Mouse (Mus musculus) neutrophil, adult 5-6 weeks (primary cell): ENCODE measurements around the gene Sctr. TPM values are rescaled to one million over a fixed set of nuclear protein-coding genes. Genes with fewer than 3 reads are reported as not detected.

Experiments used
- ATAC-seq: fragments of 151-379, 151-347 bp; 2 replicates; pipeline ENCODE4 v1.8.0; 2017; ENCODE audit warnings: mild to moderate bottlenecking, moderate TSS enrichment; ENCODE audit not compliant: insufficient number of reproducible peaks, poor library complexity, low FRiP score, severe bottlenecking; ENCODE audit errors: extremely low read depth
- total RNA-seq: library from RNA; stranded (forward); fragments of 200-1000 nt; gene quantifications from 2 replicates; pipeline ENCODE4 v1.2.3, GENCODE M21; 2017

The Sctr gene
- total RNA-seq, 1 experiment from 2014 or later = not detected

- ATAC-seq = no peak
Measured at GRCm38 (mm10) chr1:120060687-120061086, 54.0 kb downstream of the Sctr start.

GRCm38 (mm10) chr1:120062231-120062630 is 55.5 kb downstream of the Sctr start:
- ATAC-seq = no peak

GRCm38 (mm10) chr1:120064036-120064682 is 57.5 kb downstream of the Sctr start:
- no peak for ATAC-seq

GRCm38 (mm10) chr1:120066159-120066558 is 59.5 kb downstream of the Sctr start:
- ATAC-seq = no peak

- ATAC-seq = no peak
Measured at GRCm38 (mm10) chr1:120066625-120067024, 59.9 kb downstream of the Sctr start.

- no peak for ATAC-seq
Measured at GRCm38 (mm10) chr1:120069120-120069519, 62.4 kb downstream of the Sctr start.

GRCm38 (mm10) chr1:120070168-120070567 is 63.5 kb downstream of the Sctr start:
- no peak for ATAC-seq

GRCm38 (mm10) chr1:120071133-120071532 is 64.4 kb downstream of the Sctr start:
- no peak for ATAC-seq

GRCm38 (mm10) chr1:120072900-120073299 is 66.2 kb downstream of the Sctr start:
- no peak for ATAC-seq

- no peak for ATAC-seq
Measured at GRCm38 (mm10) chr1:120073519-120074306, 67.0 kb downstream of the Sctr start, which contains the start of gene Tmem37. Tmem37 (minus strand) TSS chr1:120074074.

GRCm38 (mm10) chr1:120074307-120074702 is 67.6 kb downstream of the Sctr start:
- ATAC-seq = no peak

- ATAC-seq = no peak
Measured at GRCm38 (mm10) chr1:120074931-120075330, 68.2 kb downstream of the Sctr start.

GRCm38 (mm10) chr1:120075507-120075906 is 68.8 kb downstream of the Sctr start:
- no peak for ATAC-seq

- no peak for ATAC-seq
Measured at GRCm38 (mm10) chr1:120077746-120078410, 71.2 kb downstream of the Sctr start.

- ATAC-seq = no peak
Measured at GRCm38 (mm10) chr1:120080632-120081031, 73.9 kb downstream of the Sctr start.

- ATAC-seq = no peak
Measured at GRCm38 (mm10) chr1:120082957-120083585, 76.4 kb downstream of the Sctr start.

GRCm38 (mm10) chr1:120083921-120084517 is 77.3 kb downstream of the Sctr start:
- no peak for ATAC-seq

GRCm38 (mm10) chr1:120085696-120086095 is 79.0 kb downstream of the Sctr start:
- no peak for ATAC-seq

- ATAC-seq = no peak
Measured at GRCm38 (mm10) chr1:120086644-120087043, 80.0 kb downstream of the Sctr start.
